8 mouse cellular contexts compared by ENCODE assay signal in genomic region chr7:55849948-55850571, GRCm38 (mm10). TPM values are rescaled to one million over a fixed set of nuclear protein-coding genes. Genes with fewer than 3 reads are reported as not detected.
A peak's percentile ranks its signal among the peaks of the same experiment; 100 is the strongest.
DNase-seq lines count a peak whose midpoint lies in the region; ATAC-seq lines count a peak whose summit lies in the region.

No protein-coding gene starts in this region.

- no peak overlapping the region for H3K4me3 ChIP-seq in embryonic facial prominence, embryonic 15.5 days (replicated peaks)
- no peak overlapping the region for H3K4me3 ChIP-seq in midbrain, embryonic 15.5 days

- H3K9ac ChIP-seq in embryonic facial prominence, embryonic 15.5 days = no peak overlapping the region
- no peak overlapping the region for H3K9ac ChIP-seq in midbrain, embryonic 15.5 days

- H3K36me3 ChIP-seq in embryonic facial prominence, embryonic 15.5 days = no peaks in the 10 kb centered on the region
- H3K36me3 ChIP-seq in midbrain, embryonic 15.5 days (replicated peaks) = no peaks in the 10 kb centered on the region

- peak overlapping the region; percentile 15; the same call in 1 of the 2 replicates for H3K4me2 ChIP-seq in embryonic facial prominence, embryonic 15.5 days (replicated peaks)
- peak overlapping the region; percentile 36 for H3K4me2 ChIP-seq in midbrain, embryonic 15.5 days

- no peaks in the 10 kb centered on the region for H3K27me3 ChIP-seq in embryonic facial prominence, embryonic 15.5 days
- H3K27me3 ChIP-seq in midbrain, embryonic 15.5 days (replicated peaks) = no peaks in the 10 kb centered on the region

- peak; percentile 50 for DNase-seq in embryo, embryonic 10.5 days (ENCODE audit: low spot score)
- DNase-seq in layer of hippocampus, adult 18-20 months (ENCODE audit: low spot score in 2 of 2) = peak; percentile 84 to 93
- no peak for DNase-seq in ovary, postnatal 14 days (ENCODE audit: low spot score)
- DNase-seq in urinary bladder, postnatal 36 days (ENCODE audit: low spot score in 2 of 2) = no peak
- DNase-seq in adrenal gland, adult 18-20 months (ENCODE audit: low spot score in 2 of 2) = no peak
- no peak for DNase-seq in spleen, adult 12 weeks (ENCODE audit: low spot score)

- peaks cover 31% of the 10 kb centered on the region for H3K4me1 ChIP-seq in embryonic facial prominence, embryonic 15.5 days
- peaks cover 12% of the 10 kb centered on the region for H3K4me1 ChIP-seq in midbrain, embryonic 15.5 days

- H3K9me3 ChIP-seq in embryonic facial prominence, embryonic 15.5 days (replicated peaks) = no peaks in the 10 kb centered on the region
- no peaks in the 10 kb centered on the region for H3K9me3 ChIP-seq in midbrain, embryonic 15.5 days

- peak overlapping the region; percentile 77 for H3K27ac ChIP-seq in embryonic facial prominence, embryonic 15.5 days (replicated peaks)
- peak overlapping the region; percentile 55 for H3K27ac ChIP-seq in midbrain, embryonic 15.5 days

- peak; percentile 82 for ATAC-seq in embryonic facial prominence, embryonic 15.5 days (ENCODE audit: insufficient number of reproducible peaks, low FRiP score, low TSS enrichment, low read depth)
- peak; percentile 65 for ATAC-seq in midbrain, embryonic 15.5 days (replicated peaks)

- 12% methylated on average over 14 of the region's 14 CpGs for whole genome bisulfite sequencing in embryonic facial prominence, embryonic 15.5 days
- WGBS in midbrain, embryonic 15.5 days = 12% methylated on average over 14 of the region's 14 CpGs

RNA-seq across cellular contexts. Expression of gene Cyfip1, which starts 8.5 kb away (rescaled TPM):
- 106 and 110 TPM in 2 replicates for polyA plus RNA-seq in embryonic facial prominence, embryonic 15.5 days (2015; fragmentation: Nextera tagmentation; extraction: Ambion mirVana)
- 100 to 1,000 TPM; 108 to 113 TPM for total RNA-seq in layer of hippocampus, adult 18-20 months (2021)
- polyA plus RNA-seq in midbrain, embryonic 15.5 days (2015; fragmentation: Nextera tagmentation; extraction: Ambion mirVana) = 47.6 and 48.9 TPM in 2 replicates
- 10 to 100 TPM; 53.8 to 69.4 TPM for total RNA-seq in adrenal gland, adult 18-20 months (2021)

RNA-seq across cellular contexts. Expression of gene Tubgcp5, which starts 56.1 kb away (rescaled TPM):
- polyA plus RNA-seq in embryonic facial prominence, embryonic 15.5 days (2015; fragmentation: Nextera tagmentation; extraction: Ambion mirVana) = 32.1 and 37.1 TPM in 2 replicates
- total RNA-seq in layer of hippocampus, adult 18-20 months (2021) = 10 to 100 TPM; 25.1 to 27.2 TPM
- polyA plus RNA-seq in midbrain, embryonic 15.5 days (2015; fragmentation: Nextera tagmentation; extraction: Ambion mirVana) = 36.1 and 42.9 TPM in 2 replicates
- total RNA-seq in adrenal gland, adult 18-20 months (2021) = 10 to 100 TPM; 10.7 to 15.4 TPM

Comparison
In these comparisons a context has a peak if more than half of its experiments do, and no peak if none do; other contexts are left out.
1. DNase-seq: peak in embryo, embryonic 10.5 days (single experiment) and layer of hippocampus, adult 18-20 months (2 of 2); none in ovary, postnatal 14 days (single experiment), urinary bladder, postnatal 36 days (0 of 2), adrenal gland, adult 18-20 months (0 of 2) and spleen, adult 12 weeks (single experiment).